Mouse (Mus musculus) kidney, adult 18-20 months (tissue): ENCODE measurements at regions not wholly inside any gene's neighbourhood (a gene's known extent, or its start where the extent isn't known, plus 50 kb on each side); places are given as distances from the start of the nearest gene placed in this dataset.
A peak's percentile ranks its signal among the peaks of the same experiment; 100 is the strongest.

Source experiments
- DNase-seq: peaks from one replicate; pipeline ENCODE4 v3.0.0; 2021

DNA sequence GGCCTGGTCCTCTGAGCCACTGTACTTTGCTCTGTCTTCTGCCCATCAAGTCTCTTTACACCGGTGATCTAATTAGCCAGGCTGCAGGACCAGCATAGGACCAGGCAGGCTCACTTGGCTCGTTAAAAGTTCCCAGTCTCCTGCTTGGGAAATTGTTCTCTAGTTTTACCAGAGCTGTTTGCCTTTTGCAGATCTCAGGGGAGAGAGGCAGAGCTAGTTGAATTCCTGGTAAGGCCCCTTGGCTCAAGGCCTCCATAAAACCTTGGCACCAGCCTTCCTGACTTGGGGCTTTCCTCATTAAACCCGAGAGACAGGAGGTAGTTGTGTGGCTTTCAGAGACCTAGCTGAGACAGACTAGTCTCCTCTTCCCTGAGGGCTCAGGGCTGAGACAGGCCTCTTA lies 237.0 kb upstream of the Trib2 start:
- peak; percentile 5 for DNase-seq

GRCm38 (mm10) chr12:16052998-16053397 lies 236.3 kb upstream of the Trib2 start:
- DNase-seq = no peak

DNA sequence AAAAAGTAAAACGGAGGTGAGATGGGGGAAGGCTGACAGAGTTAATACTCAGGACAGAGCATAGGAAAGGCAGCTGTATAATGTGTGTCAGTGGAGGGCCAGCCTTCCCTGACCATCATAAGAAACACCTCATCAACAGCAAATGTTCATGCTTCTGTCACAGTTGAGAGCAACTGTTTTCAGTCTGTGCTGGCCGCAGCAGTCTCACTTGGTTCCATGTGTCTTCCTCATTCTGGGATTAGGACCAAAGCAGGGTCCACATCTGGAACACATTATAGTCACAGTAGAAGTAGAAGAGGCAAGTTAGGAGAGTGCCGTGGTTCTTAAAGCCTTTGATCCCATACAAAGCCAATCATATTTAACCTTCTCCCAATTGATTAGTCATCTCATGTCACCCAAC lies 235.6 kb upstream of the Trib2 start:
- no peak for DNase-seq

DNA sequence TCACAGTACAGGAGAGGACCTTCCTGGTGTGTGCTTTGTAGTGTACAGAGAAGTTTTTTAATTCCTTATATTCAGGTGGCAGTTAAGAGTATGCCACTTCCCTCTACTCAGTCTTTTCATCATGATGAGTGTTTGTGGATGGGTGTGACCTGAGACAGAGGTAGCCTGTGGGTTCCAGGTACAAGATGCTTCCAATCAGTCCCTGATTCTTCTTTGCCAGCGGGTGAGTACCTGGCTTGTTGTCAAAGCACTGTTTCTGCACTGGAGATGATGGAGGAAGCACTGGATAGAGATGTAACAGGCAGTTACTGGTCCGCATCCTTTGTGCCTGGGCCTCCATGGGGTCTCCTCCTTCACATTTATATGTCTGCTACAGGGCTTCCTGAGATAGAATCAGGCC lies 234.7 kb upstream of the Trib2 start:
- no peak for DNase-seq

- DNase-seq = no peak
These were observed 232.8 kb upstream of the Trib2 start for GRCm38 (mm10) chr12:16049545-16049944.

DNA sequence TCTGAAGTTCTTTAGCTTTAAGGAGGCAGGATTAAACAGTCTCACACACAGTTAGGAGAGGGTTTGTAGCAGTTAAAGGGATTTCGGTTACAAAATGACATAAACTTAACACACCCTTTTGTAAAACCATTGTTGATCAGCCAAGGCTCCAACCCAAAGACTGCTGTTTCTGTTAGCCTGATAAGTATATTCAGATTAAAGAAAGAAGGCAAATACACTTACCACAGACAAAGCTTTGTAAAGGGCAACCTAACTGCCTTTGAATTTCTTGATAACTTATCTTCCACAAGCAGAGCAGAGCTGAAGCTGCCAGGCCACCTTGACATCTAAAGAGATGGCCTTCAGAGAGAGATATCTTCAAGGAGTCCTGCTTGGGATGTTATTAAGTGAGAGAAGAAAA lies 229.9 kb upstream of the Trib2 start:
- no peak for DNase-seq

- no peak for DNase-seq
These were observed 229.2 kb upstream of the Trib2 start for GRCm38 (mm10) chr12:16045791-16046494.

DNA sequence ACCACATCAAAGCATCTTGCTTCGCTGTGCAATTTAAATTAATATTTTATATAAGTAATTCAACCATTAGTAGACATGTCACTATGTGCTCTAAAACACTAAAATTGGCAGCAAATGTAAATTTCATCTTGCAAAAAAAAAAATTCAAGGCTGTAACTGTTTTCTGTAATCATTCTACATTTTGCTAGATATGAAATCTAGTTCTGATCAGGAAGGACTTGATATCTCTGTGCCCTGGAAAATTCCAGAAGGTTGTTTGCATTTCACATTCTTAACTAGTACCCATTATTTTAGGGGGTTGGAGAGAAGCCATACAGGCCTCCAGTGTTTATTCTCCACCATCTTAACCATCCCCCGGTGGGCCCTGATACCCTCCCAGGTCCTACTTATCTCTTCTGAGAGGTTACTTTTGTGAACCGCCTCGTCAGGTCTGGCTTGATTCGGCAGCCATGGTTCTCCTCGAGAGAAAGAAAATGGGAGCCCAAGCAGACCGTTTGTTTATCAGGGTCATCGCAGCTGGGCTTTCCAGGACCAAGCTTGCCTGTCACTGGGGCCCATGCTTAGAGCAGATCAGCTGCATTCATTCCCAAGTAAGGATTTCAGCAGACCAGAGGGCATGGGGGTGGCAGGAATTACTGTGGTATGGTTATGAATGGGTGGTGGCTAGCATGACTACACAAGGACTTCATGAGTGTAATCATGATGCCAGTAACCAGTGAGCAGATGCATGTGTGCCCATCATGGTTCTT lies 226.9 kb upstream of the Trib2 start:
- no peak for DNase-seq

DNA sequence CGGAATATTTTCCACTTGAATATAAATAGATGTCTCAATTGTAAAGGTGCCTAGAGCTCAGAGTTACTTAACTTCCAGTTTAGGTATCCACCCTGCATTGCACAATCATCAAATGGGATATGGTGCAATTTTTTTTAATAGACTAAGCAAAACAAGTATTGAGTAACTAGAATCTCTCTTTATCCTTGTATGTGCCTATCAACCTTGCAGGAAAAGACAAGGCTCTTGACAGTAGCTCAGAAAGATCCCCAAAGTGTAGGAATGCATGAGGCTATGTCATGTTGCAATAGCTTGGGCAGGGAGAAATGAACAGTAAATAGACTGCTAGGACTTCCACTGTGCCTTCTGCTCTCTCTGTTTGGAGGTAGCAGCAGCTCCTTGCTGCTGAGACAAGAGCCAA lies 225.6 kb upstream of the Trib2 start:
- no peak for DNase-seq

DNA sequence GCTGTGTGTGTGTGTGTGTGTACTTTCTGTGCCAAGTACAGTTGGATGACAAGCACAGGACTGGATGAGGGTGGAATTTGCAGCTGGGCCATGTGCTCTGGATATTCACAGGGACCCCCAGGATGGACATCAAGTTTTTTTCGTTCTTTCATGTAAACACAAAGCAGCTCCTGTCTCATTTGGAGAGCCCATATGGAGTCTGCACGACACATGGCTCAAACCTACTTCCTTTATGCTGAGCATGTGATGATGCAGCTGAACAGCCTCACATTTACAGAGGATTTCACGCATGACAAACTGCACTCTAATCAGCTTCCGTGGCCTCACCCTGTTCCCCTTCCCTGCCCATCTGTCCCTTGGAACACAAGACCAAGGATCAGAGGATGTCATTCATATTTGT lies 224.4 kb upstream of the Trib2 start:
- DNase-seq = no peak

DNA sequence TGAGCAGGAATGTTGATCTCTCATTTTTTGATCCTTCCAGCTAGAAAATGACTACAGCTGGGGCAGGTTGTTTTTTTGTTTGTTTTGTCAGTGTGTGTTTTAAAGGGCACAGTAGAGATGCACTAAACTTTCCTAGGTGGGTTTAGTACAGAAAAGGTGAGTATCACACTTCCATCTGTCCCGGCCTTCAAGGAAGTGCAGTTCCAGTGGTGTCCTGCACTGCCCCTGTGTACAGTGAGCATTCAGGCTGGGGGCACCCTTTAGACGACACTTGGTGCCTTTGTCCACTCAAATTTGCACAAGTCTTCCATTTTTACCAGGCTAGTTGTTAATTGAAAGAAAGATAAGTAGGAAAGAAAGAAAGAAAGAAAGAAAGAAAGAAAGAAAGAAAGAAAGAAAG lies 218.8 kb upstream of the Trib2 start:
- no peak for DNase-seq

- no peak for DNase-seq
These were observed 218.2 kb upstream of the Trib2 start for GRCm38 (mm10) chr12:16034691-16035515.

- no peak for DNase-seq
These were observed 209.9 kb upstream of the Trib2 start for GRCm38 (mm10) chr12:16026654-16027053.

- no peak for DNase-seq
These were observed 206.6 kb upstream of the Trib2 start for GRCm38 (mm10) chr12:16023273-16023672.

- DNase-seq = no peak
These were observed 204.6 kb upstream of the Trib2 start for GRCm38 (mm10) chr12:16021202-16021821.

DNA sequence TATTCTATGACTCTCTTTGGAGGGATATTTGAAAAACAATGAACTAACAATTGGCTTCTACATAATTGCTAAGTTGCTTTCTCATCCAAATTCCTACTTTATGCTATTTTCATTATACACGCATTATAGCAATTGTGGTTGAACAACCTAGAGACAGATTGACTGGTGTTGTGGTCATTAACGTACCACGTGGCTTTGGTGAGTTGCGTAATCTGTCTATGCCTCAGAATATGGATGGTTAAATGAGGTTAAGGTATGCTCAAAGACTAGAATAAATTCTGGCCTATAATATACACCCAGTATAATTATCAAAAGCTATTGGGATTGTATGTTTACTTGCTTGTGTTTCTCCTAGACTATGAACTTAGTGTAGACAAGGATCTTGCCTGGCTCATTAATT lies 201.5 kb upstream of the Trib2 start:
- DNase-seq = no peak

DNA sequence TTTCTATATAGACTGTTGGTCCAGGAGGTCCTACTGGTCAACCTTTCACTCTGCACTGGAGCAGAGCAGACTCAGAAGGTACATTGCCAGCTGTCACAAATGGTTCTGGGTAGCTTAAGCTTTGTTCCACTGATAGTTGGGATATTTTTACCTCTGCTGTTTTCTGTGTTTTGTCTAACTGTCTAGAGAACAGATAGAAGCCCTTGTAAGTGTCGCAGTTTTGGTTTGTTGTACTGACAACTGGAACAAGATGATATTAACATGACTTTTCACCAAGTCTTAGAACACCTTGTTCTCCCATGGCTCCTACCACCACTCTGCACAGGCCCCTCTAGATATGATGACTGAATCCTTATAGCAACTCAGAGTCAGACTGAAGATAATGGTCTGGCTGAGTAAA lies 199.9 kb upstream of the Trib2 start:
- no peak for DNase-seq

DNA sequence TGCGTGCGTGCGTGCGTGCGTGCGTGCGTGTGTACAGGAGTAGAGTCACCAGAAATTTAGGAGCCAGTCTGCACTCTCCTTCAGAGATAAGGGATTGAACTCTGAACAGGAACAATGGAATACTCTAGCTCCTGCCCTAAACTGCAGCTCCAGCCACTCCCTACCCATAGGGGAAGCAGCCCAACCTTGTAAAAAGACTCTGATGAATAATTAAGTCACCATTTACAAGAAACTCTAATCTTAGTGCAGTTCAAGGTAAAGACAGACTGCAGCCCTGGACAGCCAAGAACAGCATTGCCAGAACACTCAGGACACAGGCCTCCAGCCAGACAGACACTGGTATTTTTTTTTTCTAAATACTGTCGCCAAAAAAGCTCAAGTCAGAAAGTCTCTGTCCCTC lies 198.9 kb upstream of the Trib2 start:
- DNase-seq = no peak

DNA sequence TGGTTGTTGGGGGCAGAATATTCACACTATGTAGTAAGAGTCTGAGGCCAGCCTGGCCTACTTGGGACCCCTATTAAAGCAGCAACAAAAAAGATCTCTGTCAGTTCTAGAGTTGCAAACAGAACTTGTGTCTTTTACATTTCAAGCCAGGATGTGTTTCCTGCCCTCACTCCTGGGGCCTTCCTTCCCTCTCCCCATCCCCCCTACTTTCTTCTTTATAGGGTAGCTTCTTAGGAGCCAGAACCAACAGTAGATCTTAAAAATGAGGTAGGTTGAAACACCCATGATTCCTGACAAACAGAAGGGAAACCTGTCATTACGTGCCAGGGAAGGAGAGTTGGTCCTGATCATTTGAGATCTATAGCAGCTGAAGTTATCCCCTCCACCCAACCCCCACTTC lies 198.0 kb upstream of the Trib2 start:
- no peak for DNase-seq

DNA sequence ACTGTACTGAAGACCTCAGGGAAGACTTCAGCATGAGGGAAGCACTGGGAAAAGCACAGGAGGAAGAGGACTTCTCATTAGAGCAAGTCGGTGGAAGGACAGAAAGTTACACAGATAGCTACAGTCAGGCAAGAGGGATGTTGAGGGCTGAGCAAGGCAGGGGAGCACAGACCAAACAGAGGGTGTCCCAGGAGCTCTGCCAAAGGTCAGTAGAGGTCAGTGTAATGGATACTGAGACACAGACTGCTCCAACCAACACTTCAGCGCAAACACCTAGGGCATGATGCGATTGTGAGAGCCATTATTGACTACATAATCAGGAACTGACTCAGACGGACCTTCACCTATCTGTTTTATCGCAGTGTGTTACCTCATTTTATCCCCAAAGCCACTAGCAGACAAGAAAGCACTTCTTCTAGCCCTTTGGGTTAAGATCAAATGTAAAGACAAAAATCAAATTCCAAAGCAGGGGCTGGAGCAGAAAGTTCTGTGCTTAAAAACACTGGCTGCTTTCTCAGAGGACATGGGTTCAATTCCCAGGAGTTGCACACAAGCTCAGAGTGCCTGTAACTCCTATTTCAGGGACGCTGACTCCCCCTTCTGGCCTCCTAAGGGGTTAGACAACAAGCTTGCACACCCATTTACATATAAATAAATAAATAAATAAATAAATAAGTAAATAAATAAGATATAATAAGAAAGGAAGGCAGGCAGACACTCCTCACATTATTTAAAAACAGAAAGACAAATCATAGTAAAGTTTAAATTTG lies 197.3 kb upstream of the Trib2 start:
- DNase-seq = no peak

DNA sequence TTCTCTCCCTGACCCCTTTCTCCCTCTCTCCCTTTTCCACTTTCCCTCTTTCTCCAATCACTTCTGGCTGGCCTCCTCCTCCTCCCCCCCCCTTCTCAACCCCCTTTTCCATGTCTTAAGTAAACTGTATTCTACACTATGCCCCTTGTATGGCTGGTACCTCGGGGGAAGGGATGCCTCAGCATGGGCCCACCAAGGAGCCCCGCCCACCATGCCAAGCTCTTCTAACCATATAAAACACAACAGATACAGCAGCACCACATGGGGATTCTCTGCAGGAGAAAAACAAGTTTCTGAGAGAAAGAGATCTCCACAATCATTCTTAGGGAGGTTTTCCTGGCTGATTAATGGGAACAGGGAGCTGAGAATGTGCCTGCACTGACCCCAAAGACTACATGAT lies 196.6 kb upstream of the Trib2 start:
- no peak for DNase-seq

- peak; percentile 8 for DNase-seq
These were observed 195.4 kb upstream of the Trib2 start for GRCm38 (mm10) chr12:16012081-16012480.
